Mouse (Mus musculus): ENCODE data around the gene Slc45a1.

The Slc45a1 gene

DNA sequence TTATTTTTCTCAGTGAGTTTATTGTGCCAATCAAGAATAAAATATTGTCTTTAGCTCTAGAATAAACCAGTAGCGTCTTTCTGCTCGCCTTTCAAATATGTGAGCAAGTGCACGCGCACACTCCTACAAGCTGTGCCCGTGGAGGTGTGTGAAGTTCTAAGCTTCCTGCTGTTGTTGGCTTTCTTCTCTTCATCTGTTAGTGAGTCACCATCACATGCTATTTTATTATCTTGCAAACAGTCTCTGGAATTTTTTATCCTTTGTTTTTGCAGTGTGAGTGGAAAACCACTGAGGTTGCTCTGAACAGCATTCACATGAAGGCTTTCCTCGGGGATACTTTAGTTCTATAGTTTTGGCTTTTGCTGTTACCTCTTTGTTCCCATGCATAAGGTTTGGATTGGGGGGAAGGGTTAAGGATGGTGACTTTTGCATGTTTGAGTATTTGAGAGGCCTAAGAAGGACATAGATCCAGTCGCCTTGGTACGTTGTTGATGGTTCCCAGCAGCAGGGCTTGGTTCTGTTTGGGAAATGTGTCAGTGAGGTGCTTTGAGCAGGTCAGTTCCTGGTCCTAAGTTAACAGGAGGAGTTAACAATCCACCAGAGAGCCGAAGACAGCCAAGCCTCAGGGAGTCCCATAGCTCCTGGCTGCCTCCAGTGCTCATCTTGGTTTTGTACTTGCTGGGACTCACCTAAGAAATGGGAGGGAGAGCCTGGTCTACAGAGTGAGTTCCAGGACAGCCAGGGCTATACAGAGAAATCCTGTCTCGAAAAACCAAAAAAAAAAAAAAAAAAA lies 69.8 kb downstream of the Slc45a1 start:
- in situ Hi-C loops (cut with MboI, MseI): no loop called here
